Mouse (Mus musculus) heart, adult 11 months (tissue): ENCODE results near the gene Sort1.

Experiments
- DNase-seq: peaks from one replicate; pipeline ENCODE4 v3.0.0; 2022

Gene Sort1

GRCm38 (mm10) chr3:108384425-108384824, 100.5 kb downstream of the Sort1 start:
- DNase-seq = no peak

- no peak for DNase-seq
Measured at GRCm38 (mm10) chr3:108386186-108386585, 102.3 kb downstream of the Sort1 start.

- peak; percentile 99 for DNase-seq
Measured at GRCm38 (mm10) chr3:108389111-108389545, 105.2 kb downstream of the Sort1 start.

GRCm38 (mm10) chr3:108392299-108392698, 108.4 kb downstream of the Sort1 start:
- DNase-seq = no peak

- DNase-seq = no peak
Measured at GRCm38 (mm10) chr3:108392793-108393192, 108.9 kb downstream of the Sort1 start.

- no peak for DNase-seq
Measured at GRCm38 (mm10) chr3:108398281-108398680, 114.4 kb downstream of the Sort1 start.

- DNase-seq = no peak
Measured at GRCm38 (mm10) chr3:108400442-108400841, 116.6 kb downstream of the Sort1 start.

- peak; percentile 99 for DNase-seq
Measured at GRCm38 (mm10) chr3:108401692-108402527, 118.0 kb downstream of the Sort1 start.

- DNase-seq = no peak
Measured at GRCm38 (mm10) chr3:108402528-108402920, 118.6 kb downstream of the Sort1 start.

GRCm38 (mm10) chr3:108405536-108406305, 121.8 kb downstream of the Sort1 start:
- no peak for DNase-seq

GRCm38 (mm10) chr3:108406306-108406885, 122.5 kb downstream of the Sort1 start:
- DNase-seq = no peak

GRCm38 (mm10) chr3:108408517-108409008, 124.7 kb downstream of the Sort1 start:
- DNase-seq = no peak

GRCm38 (mm10) chr3:108409656-108410358, 125.9 kb downstream of the Sort1 start:
- no peak for DNase-seq

GRCm38 (mm10) chr3:108410359-108410714, 126.5 kb downstream of the Sort1 start:
- DNase-seq = no peak
